Mouse (Mus musculus) megakaryocyte, adult 5-6 weeks (primary cell): ENCODE results near the gene Atp6v1e1. TPM values are rescaled to one million over a fixed set of nuclear protein-coding genes. Genes with fewer than 3 reads are reported as not detected.
A peak's percentile ranks its signal among the peaks of the same experiment; 100 is the strongest.
"Not testable (repeated sequence)": the region's sequence is repeated elsewhere in the genome, so short reads cannot be mapped to it uniquely, and the experiment has no call there.

Experiments
- ATAC-seq: 2 replicates; pipeline ENCODE4 v1.8.0; 2016; ENCODE audit warnings: mild to moderate bottlenecking, inconsistent platforms; ENCODE audit not compliant: poor library complexity, severe bottlenecking
- total RNA-seq, 2 experiments: library from RNA; stranded (forward) in 1 of 2; stranded (reverse) in 1 of 2; fragments of 153-499, 151-499 nt in 1 of 2; fragments of 221-1000, 200-1000 nt in 1 of 2; gene quantifications; 2 replicates each; pipeline versions ENCODE4 v1.2.3 to v1.2.4; 2015 to 2017

The Atp6v1e1 gene
- total RNA-seq (2015) (199 and 215 TPM in 2 replicates), total RNA-seq (2017) (199 and 203 TPM in 2 replicates)

- ATAC-seq = peak; percentile 93
Observed at GRCm38 (mm10) chr6:120822307-120822928, at the start of gene Atp6v1e1. TSS of gene Atp6v1e1 (minus strand) at chr6:120822793.

GRCm38 (mm10) chr6:120871286-120871685 lies 48.7 kb upstream of the Atp6v1e1 start:
- ATAC-seq = no peak

- ATAC-seq = no peak
Observed at GRCm38 (mm10) chr6:120868824-120869223, 46.2 kb upstream of the Atp6v1e1 start.

GRCm38 (mm10) chr6:120866051-120866814 lies 43.6 kb upstream of the Atp6v1e1 start:
- ATAC-seq = no peak

- no peak for ATAC-seq
Observed at GRCm38 (mm10) chr6:120860079-120860478, 37.5 kb upstream of the Atp6v1e1 start.

- no peak for ATAC-seq
Observed at GRCm38 (mm10) chr6:120858217-120858711, 35.7 kb upstream of the Atp6v1e1 start.

- no peak for ATAC-seq
Observed at GRCm38 (mm10) chr6:120854413-120854812, 31.8 kb upstream of the Atp6v1e1 start.

GRCm38 (mm10) chr6:120850720-120851119 lies 28.1 kb upstream of the Atp6v1e1 start:
- not testable (repeated sequence) for ATAC-seq

GRCm38 (mm10) chr6:120841754-120842153 lies 19.2 kb upstream of the Atp6v1e1 start:
- no peak for ATAC-seq

GRCm38 (mm10) chr6:120840258-120840657 lies 17.7 kb upstream of the Atp6v1e1 start:
- ATAC-seq = no peak

- no peak for ATAC-seq
Observed at GRCm38 (mm10) chr6:120837152-120837530, 14.5 kb upstream of the Atp6v1e1 start.

GRCm38 (mm10) chr6:120836389-120837151 lies 14.0 kb upstream of the Atp6v1e1 start:
- peak; percentile 32 for ATAC-seq

GRCm38 (mm10) chr6:120835474-120836374 lies 13.1 kb upstream of the Atp6v1e1 start, which contains the start of gene Bcl2l13:
TSS of gene Bcl2l13 (plus strand) at chr6:120836212.
- peak; percentile 91 for ATAC-seq

- ATAC-seq = no peak
Observed at GRCm38 (mm10) chr6:120834766-120835321, 12.3 kb upstream of the Atp6v1e1 start.

GRCm38 (mm10) chr6:120832097-120832496 lies 9.5 kb upstream of the Atp6v1e1 start:
- ATAC-seq = no peak

GRCm38 (mm10) chr6:120830866-120831608 lies 8.4 kb upstream of the Atp6v1e1 start:
- ATAC-seq = no peak

GRCm38 (mm10) chr6:120830056-120830455 lies 7.5 kb upstream of the Atp6v1e1 start:
- ATAC-seq = 0 out of 2 replicates have a peak, but pooled peaks have one; percentile 27

- ATAC-seq = no peak
Observed at GRCm38 (mm10) chr6:120822937-120823614, 483 bp upstream of the Atp6v1e1 start.

GRCm38 (mm10) chr6:120821715-120822114 lies 878 bp downstream of the Atp6v1e1 start:
- no peak for ATAC-seq
